Mouse (Mus musculus): Measurements from ENCODE around the gene Cyp3a16. TPM values are rescaled to one million over a fixed set of nuclear protein-coding genes. Genes with fewer than 3 reads are reported as not detected.
"Not testable (repeated sequence)": the region's sequence is repeated elsewhere in the genome, so short reads cannot be mapped to it uniquely, and the experiment has no call there.

Cyp3a16 gene
- polyA plus RNA-seq (2012; rRNA removed), result not detected in 2 replicates

DNA sequence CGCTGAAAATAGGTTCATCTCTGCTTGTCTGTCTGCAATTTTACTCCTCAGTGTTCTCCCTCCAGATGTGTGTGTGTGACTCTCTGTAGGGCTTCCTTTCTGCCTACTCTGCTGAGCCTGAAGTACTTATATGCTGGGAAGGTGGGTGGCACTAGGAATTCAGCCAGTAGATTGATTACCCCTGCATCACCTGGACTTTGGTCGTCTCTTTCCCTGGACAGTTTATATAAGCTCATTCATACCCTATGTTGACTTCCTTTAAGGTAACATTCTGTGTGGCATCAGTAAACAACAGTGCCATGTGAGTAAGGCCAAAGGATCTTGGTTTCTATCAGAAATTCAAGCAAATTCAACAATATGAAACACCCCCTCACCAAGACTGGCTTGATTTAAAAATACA lies at the start of gene Cyp3a16:
TSS of gene Cyp3a16 (minus strand) at position 101 of the 400 bp plus-strand sequence.
- H3K4me3 ChIP-seq (replicated peaks; ENCODE audit: insufficient read depth, low read depth, low read length); H3K4me1 ChIP-seq (ENCODE audit: control insufficient read depth, insufficient read depth, low read length); H3K27me3 ChIP-seq (ENCODE audit: control insufficient read depth, insufficient read depth, low read length); DNase-seq; H3K27ac ChIP-seq (ENCODE audit: insufficient read depth, low read length): not testable (repeated sequence)
- WGBS, result 59% methylated on average over 2 of the region's 2 CpGs

DNA sequence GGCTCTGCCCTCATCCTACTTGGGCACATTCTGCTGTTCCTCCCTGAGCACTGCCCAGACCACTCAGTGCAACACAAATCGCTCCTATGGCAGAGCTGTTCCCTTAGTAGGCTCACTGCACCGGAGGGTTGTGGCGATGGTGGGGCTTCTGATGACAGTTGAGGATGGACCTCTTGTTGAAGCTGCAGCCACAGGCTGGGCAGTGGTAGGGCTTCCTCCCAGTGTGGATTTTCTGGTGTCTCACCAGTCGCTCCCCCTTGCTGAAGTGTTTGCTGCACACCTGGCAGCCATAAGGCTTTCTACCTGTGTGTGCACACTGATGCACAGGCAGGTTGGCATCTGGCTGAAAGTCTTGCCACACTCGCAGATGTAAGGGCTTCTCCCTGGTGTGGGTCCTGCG lies 20.8 kb upstream of the Cyp3a16 start:
- Histone ChIP-seq H3K27ac (ENCODE audit: insufficient read depth, low read length) (no peak overlapping the region), H3K27me3 (ENCODE audit: control insufficient read depth, insufficient read depth, low read length) (no peaks in the 10 kb centered on the region), H3K4me3 (replicated peaks; ENCODE audit: insufficient read depth, low read depth, low read length) (no peak overlapping the region), H3K4me1 (ENCODE audit: control insufficient read depth, insufficient read depth, low read length) (no peaks in the 10 kb centered on the region)
- no CpG with 5 or more reads among the region's 6 CpGs for WGBS
- no peak for DNase-seq
- TF ChIP-seq POLR2A (IDR thresholded peaks at IDR 0.05; ENCODE audit: borderline replicate concordance, insufficient read depth, low read length), result no peak
- TF ChIP-seq CTCF (IDR thresholded peaks at IDR 0.05; ENCODE audit: borderline replicate concordance, insufficient read depth, low read depth, low read length), result no peak

DNA sequence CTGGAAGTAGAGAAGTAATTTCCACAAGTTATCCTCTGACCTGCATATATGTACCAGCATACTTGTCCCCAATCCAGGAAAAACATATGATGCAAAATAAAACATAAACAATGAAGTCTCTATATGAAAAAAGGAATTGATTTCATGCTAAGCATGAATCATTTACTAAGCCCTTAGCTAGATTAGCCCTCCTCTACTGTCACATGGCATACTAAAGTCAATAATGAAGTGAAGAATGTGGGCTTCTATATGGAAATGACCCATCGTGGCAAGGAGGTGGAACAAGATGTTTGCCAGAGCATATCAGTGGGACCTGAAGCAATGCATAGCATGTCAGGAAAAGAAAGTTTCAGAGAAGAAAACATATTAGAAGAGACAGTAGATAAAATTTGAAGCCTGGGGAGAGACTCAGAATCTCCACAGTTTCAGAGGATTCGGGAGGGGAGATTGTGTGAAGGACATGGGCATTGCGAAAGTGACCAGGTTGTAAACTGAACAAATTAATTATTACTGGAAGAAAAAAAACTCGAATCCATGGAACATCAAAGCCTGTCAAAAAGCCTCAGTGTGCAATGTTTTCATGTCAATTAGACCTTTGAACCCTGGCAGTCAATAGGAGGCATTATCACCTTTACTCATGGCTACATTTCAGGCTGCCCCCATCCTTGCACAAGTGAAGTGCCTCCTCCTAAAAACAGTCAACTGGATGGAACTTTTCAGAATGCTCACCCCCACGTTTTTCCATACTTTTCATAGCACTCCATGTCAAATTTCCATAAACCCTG lies 5.0 kb downstream of the Cyp3a16 start:
- Histone ChIP-seq H3K27ac (ENCODE audit: insufficient read depth, low read length) (no peak overlapping the region), H3K4me3 (replicated peaks; ENCODE audit: insufficient read depth, low read depth, low read length) (no peak overlapping the region), H3K27me3 (ENCODE audit: control insufficient read depth, insufficient read depth, low read length) (no peaks in the 10 kb centered on the region), H3K4me1 (ENCODE audit: control insufficient read depth, insufficient read depth, low read length) (no peaks in the 10 kb centered on the region)
- 54% methylated on average over 5 of the region's 5 CpGs for WGBS
- DNase-seq, result no peak
- TF ChIP-seq CTCF (IDR thresholded peaks at IDR 0.05; ENCODE audit: borderline replicate concordance, insufficient read depth, low read depth, low read length) (no peak), POLR2A (IDR thresholded peaks at IDR 0.05; ENCODE audit: borderline replicate concordance, insufficient read depth, low read length) (no peak)

DNA sequence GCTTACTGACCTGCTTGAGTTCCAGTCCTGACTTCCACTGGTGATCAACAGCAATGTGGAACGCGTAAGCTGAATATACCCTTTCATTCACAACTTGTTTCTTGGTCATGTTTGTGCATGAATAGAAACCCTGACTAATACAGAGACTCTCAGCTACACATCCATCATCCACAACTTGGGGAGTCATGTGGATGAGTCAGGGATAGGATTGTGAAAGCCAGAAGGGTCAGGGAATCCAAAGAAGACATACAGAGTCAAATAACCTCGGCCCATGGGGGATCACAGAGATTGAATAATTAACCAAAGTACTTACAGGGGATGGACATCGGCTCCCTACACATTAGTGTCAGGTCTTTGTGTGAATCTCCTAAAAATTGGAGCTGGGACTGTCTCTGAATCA lies 7.2 kb downstream of the Cyp3a16 start:
- Histone ChIP-seq H3K27me3 (ENCODE audit: control insufficient read depth, insufficient read depth, low read length) (no peaks in the 10 kb centered on the region), H3K27ac (ENCODE audit: insufficient read depth, low read length) (no peak overlapping the region), H3K4me3 (replicated peaks; ENCODE audit: insufficient read depth, low read depth, low read length) (no peak overlapping the region), H3K4me1 (ENCODE audit: control insufficient read depth, insufficient read depth, low read length) (no peaks in the 10 kb centered on the region)
- DNase-seq, result no peak
- WGBS, result 68% methylated on average over 4 of the region's 4 CpGs
- TF ChIP-seq POLR2A (IDR thresholded peaks at IDR 0.05; ENCODE audit: borderline replicate concordance, insufficient read depth, low read length) (no peak), CTCF (IDR thresholded peaks at IDR 0.05; ENCODE audit: borderline replicate concordance, insufficient read depth, low read depth, low read length) (no peak)

DNA sequence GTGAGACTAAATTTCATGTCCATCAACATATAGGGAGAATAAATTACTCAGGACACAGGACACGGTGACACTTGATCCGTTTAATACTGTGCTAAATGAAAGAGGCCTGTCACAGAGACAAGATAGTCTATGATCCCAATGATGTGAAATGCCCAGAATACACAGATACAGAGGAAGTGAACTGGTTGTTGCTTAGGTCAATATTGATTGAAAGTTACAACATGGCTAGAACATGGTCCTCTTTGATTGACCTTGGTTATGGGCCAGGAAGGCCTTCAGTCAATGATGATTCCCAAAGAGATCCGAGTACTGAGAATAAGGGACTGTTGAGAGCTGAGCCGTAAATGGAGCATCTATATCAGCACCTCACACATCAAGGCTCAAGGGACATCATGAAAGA lies 15.1 kb downstream of the Cyp3a16 start:
- no peak for DNase-seq
- Histone ChIP-seq H3K4me1 (ENCODE audit: control insufficient read depth, insufficient read depth, low read length) (no peaks in the 10 kb centered on the region), H3K27me3 (ENCODE audit: control insufficient read depth, insufficient read depth, low read length) (no peaks in the 10 kb centered on the region), H3K27ac (ENCODE audit: insufficient read depth, low read length) (no peak overlapping the region), H3K4me3 (replicated peaks; ENCODE audit: insufficient read depth, low read depth, low read length) (no peak overlapping the region)
- TF ChIP-seq CTCF (IDR thresholded peaks at IDR 0.05; ENCODE audit: borderline replicate concordance, insufficient read depth, low read depth, low read length) (no peak), POLR2A (IDR thresholded peaks at IDR 0.05; ENCODE audit: borderline replicate concordance, insufficient read depth, low read length) (no peak)
- WGBS, result 74% methylated on average over 4 of the region's 4 CpGs

DNA sequence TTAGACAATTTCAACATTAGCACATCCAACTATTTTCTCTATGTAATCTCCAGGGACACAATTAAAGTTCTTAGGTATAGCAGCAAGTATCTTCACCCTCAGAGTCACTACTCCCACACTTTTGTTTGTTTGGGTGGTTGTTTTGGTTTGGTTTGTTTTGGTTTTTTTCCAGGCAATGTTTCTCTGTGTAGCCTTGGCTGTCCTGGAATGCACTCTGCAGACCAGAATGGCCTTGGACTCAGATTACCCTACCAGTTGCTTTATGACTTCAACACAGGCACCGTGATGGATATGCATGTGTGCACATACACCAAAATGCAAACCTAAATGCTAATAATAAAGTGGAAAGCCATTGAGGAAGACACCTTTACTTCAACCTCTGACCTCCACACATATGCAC lies 35.8 kb downstream of the Cyp3a16 start:
- no peak for DNase-seq
- TF ChIP-seq POLR2A (IDR thresholded peaks at IDR 0.05; ENCODE audit: borderline replicate concordance, insufficient read depth, low read length) (no peak), CTCF (IDR thresholded peaks at IDR 0.05; ENCODE audit: borderline replicate concordance, insufficient read depth, low read depth, low read length) (no peak)
- no peaks in the 10 kb centered on the region for H3K4me1 ChIP-seq (ENCODE audit: control insufficient read depth, insufficient read depth, low read length)
- no peak overlapping the region for H3K4me3 ChIP-seq (replicated peaks; ENCODE audit: insufficient read depth, low read depth, low read length)
- no peak overlapping the region for H3K27ac ChIP-seq (ENCODE audit: insufficient read depth, low read length)
- 68% methylated on average over 1 of the region's 1 CpGs for WGBS
- H3K27me3 ChIP-seq (ENCODE audit: control insufficient read depth, insufficient read depth, low read length), result no peaks in the 10 kb centered on the region

DNA sequence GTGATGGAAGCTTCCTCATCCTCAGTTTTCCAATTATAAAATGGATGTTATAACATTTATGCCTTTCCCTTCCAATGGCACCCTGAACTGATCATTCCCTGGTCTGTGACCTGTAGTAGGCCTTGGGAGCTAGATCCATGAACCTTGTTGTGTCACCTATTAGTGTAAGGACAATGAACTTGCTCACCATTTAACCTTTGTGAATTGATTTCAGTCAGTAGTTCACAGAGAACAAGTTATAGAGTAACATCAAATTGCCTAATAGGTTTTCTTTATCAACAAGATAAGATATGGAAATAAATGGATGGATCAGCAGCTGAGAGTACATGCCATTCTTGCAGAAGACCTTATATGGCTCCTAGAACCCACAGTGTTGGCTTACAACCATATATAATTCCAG lies 38.5 kb downstream of the Cyp3a16 start:
- Histone ChIP-seq H3K4me1 (ENCODE audit: control insufficient read depth, insufficient read depth, low read length) (no peaks in the 10 kb centered on the region), H3K27me3 (ENCODE audit: control insufficient read depth, insufficient read depth, low read length) (no peaks in the 10 kb centered on the region), H3K4me3 (replicated peaks; ENCODE audit: insufficient read depth, low read depth, low read length) (no peak overlapping the region), H3K27ac (ENCODE audit: insufficient read depth, low read length) (no peak overlapping the region)
- DNase-seq, result no peak
- TF ChIP-seq CTCF (IDR thresholded peaks at IDR 0.05; ENCODE audit: borderline replicate concordance, insufficient read depth, low read depth, low read length) (no peak), POLR2A (IDR thresholded peaks at IDR 0.05; ENCODE audit: borderline replicate concordance, insufficient read depth, low read length) (no peak)

DNA sequence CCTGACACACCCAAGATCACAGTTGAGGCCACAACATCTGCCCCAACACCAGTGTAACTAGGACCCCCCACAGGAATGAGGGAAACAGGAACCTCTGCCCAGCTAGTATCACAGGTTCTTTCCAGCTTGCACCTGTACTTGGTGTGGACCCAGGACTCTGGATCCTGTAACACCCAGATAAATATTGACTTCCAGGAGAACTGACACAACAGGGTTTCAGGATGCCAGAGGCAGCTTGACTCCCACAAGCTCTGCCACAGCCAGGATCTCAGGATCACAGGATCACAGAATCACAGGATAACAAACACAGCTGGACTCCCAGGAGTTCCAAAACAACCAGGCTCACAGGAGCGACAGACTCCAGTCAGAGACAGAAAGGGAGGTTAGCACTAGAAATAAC lies 47.2 kb downstream of the Cyp3a16 start:
- no peak for DNase-seq
- Histone ChIP-seq H3K4me1 (ENCODE audit: control insufficient read depth, insufficient read depth, low read length) (no peaks in the 10 kb centered on the region), H3K4me3 (replicated peaks; ENCODE audit: insufficient read depth, low read depth, low read length) (no peak overlapping the region), H3K27me3 (ENCODE audit: control insufficient read depth, insufficient read depth, low read length) (no peaks in the 10 kb centered on the region), H3K27ac (ENCODE audit: insufficient read depth, low read length) (no peak overlapping the region)
- 69% methylated on average over 1 of the region's 1 CpGs for WGBS
- TF ChIP-seq CTCF (IDR thresholded peaks at IDR 0.05; ENCODE audit: borderline replicate concordance, insufficient read depth, low read depth, low read length) (no peak), POLR2A (IDR thresholded peaks at IDR 0.05; ENCODE audit: borderline replicate concordance, insufficient read depth, low read length) (no peak)

DNA sequence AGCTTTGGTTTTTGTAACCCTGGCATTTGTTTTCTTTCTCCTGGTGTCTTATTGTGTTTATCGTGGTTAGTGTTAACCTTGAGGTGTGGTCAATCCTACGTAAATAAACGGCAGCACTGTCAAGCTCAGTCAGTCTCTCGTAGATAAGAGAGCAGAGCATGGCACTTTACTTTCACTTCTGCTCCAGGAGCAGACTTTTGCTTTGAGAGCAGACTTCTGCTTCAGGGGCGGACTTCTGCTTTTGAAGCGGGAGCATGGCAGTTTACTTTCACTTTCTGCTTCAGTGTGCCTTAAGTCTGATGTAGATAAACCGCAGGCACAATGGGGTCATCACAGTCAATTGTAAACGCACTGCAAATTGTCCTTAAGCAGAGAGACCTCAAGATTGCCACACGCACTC lies 54.1 kb downstream of the Cyp3a16 start:
- 88% methylated on average over 9 of the region's 9 CpGs for WGBS
- not testable (repeated sequence) for H3K27ac ChIP-seq (ENCODE audit: insufficient read depth, low read length); H3K4me1 ChIP-seq (ENCODE audit: control insufficient read depth, insufficient read depth, low read length); H3K4me3 ChIP-seq (replicated peaks; ENCODE audit: insufficient read depth, low read depth, low read length); H3K27me3 ChIP-seq (ENCODE audit: control insufficient read depth, insufficient read depth, low read length); DNase-seq
